Mouse (Mus musculus): ENCODE results near the gene Tex22.

DNA sequence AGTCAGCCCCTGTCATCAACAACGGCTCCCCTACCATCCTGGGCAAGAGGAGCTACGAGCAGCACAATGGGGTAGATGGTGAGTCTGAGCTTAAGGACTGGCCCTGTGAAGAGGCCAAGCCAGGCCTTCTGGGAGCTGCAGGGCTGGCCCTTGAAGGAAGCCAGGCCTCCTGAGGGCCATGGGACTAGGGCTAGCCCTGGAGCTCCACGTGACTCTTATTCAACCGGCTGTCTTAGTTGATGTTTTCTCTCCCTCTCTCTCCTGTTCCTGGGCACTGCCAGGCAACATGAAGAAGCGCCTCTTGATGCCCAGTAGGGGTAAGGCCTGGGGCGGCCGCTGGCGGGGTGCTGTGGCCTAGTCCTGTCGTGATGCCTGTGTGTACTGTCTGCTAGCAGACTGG lies 59.0 kb downstream of the Tex22 start:
- TF ChIP-seq CTCF (IDR thresholded peaks at IDR 0.05; ENCODE audit: low read depth, low read length) (no peak), POLR2A (IDR thresholded peaks at IDR 0.05; ENCODE audit: extremely low read depth, insufficient read depth, low read length) (no peak)

Measured in liver, adult 2 months (tissue).